Mouse (Mus musculus): Measurements from ENCODE around the gene Fut11. TPM values are rescaled to one million over a fixed set of nuclear protein-coding genes. Genes with fewer than 3 reads are reported as not detected.

The Fut11 gene
- polyA plus RNA-seq, 1 experiment from 2014 or later: 9.2 TPM

DNA sequence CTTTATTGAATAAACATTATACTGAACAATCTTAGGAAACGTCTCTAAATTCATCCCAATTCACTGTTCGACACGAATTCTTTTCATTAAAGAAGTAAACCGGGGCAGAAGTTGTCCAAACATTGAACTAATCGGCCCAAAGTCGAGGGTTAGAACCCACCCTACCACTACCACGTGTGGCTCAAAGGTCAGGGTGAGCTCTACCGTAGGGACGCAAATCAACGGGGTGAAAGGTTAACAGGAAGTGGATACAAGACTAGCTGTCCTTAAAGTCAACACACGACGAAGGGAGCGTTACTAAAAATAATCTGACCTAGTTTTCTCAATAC is 21.1 kb upstream of the Fut11 start:
- TF ChIP-seq CTCF (IDR thresholded peaks at IDR 0.05): no peak
- CTCF ChIA-PET: interaction anchor here (0.8 to 1.5 kb wide), 4 partner anchors 10 to 130 kb away, joined by 3 to 5 read pairs (median 4); no protein-coding TSS in a partner anchor

DNA sequence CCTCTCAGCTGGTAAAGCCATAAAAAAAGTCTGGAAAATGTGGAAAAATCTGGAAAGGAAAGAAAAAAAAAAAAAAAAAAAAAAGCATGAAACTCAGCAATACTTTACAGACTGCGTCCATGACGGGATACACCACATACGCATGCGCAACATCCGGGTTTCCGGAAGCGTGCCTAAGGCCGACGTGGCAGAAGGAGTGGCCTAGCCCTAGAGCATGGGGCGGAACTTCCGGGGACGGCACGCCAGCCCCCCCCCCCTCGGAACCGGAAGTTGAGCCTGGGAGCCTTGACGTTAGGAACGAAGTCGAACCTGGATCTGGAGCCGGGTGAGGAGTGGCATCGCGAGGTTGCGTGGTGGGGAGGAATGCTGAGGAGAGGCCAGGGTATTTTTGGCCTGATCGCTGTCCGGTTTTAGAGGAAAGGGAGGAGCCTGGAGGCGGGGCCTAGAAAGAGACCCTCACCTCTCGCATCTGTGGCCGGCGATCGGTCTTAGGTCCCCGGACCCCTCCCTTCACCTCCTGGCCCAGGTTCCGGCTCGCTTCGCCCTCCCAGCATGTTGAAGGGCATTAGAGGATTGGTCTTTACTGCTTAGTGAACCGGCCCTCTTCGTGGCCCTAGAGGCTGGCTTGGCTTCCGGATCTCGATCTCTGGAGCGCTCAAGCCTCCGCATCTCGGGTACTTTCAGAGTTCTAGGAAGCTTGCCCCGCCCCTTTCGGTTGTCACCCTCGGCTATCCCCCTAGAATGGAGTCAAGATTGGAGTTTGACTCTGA is 20.5 kb upstream of the Fut11 start, which contains the start of gene Sec24c:
Gene Sec24c, plus strand, starts transcription at position 245 of the 770 bp plus-strand sequence.
- no peak for TF ChIP-seq CTCF (IDR thresholded peaks at IDR 0.05)
- ChIA-PET POLR2A (interaction anchor here (0.6 to 1.1 kb wide), 9 partner anchors 9 to 137 kb away, joined by 3 to 6 read pairs (median 4); partner anchors contain the start of gene Usp54), CTCF (interaction anchor here (0.9 to 1.5 kb wide), 3 partner anchors 11 to 130 kb away, joined by 3 to 5 read pairs (median 3); no protein-coding TSS in a partner anchor)
- in situ Hi-C loops (cut with MboI; ENCODE audit: low pct_unique_long_range_greater_than_20kb): no loop called here
- ATAC-seq (peak; percentile 86), DNase-seq (ENCODE audit: low read depth, low spot score) (peak; percentile 88)
- no peaks in the 10 kb centered on the region for H3K27me3 ChIP-seq

More for the DNA sequence above, 21.1 kb upstream of the Fut11 start:
- DNase-seq (ENCODE audit: low read depth, low spot score) (no peak), ATAC-seq (no peak)
- POLR2A ChIA-PET: interaction anchor here (0.6 to 1.0 kb wide), 8 partner anchors 8 to 137 kb away, joined by 3 to 6 read pairs (median 4); partner anchors contain the start of gene Usp54
- in situ Hi-C loops (cut with MboI; ENCODE audit: low pct_unique_long_range_greater_than_20kb): no loop called here
- H3K27me3 ChIP-seq: no peaks in the 10 kb centered on the region

DNA sequence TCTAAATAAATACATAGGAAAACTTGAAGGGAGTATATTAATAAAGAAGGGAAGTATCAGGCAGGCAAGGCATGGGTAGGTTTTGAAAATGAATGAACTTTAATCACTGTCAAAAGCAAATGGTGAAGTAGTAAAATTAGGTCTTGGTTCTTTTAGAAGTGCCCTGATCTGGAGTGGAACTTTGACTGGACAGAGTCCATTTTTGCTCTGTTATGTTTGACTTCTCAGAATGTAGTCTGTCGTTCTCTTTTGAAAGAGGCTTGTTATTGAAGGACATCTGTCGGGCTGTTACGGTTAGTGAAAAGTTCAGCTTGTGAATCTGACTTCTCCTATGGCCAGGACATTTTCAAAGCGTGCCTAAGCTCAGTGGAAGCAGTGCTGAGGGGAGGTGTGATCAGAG is 16.9 kb upstream of the Fut11 start:
- ChIA-PET CTCF (no interaction called here), POLR2A (no interaction called here)
- TF ChIP-seq CTCF (IDR thresholded peaks at IDR 0.05): no peak
- in situ Hi-C loops (cut with MboI; ENCODE audit: low pct_unique_long_range_greater_than_20kb): no loop called here
- ATAC-seq (no peak), DNase-seq (ENCODE audit: low read depth, low spot score) (no peak)
- H3K27me3 ChIP-seq: no peaks in the 10 kb centered on the region

DNA sequence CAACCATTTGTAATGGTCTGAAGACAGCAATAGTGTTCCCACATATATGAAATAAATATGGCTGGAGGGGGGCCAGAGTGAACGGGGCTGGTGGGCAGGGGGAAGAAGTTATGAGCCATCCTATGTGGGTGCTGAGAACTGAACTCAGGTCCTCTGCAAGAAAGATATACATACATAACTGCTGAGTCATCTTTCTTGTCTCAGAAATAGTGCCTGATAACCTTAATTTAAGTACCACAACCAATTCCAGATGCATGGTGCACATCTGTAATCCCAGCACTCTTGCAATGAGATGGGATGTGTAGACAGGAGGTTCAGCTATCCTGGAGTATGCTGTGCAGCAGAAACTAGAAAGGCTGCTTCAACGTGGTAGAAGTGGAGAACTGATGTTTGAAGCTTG is 13.0 kb upstream of the Fut11 start:
- in situ Hi-C loops (cut with MboI; ENCODE audit: low pct_unique_long_range_greater_than_20kb): no loop called here
- ATAC-seq (no peak), DNase-seq (ENCODE audit: low read depth, low spot score) (no peak)
- no peaks in the 10 kb centered on the region for H3K27me3 ChIP-seq
- TF ChIP-seq CTCF (IDR thresholded peaks at IDR 0.05): no peak
- ChIA-PET CTCF (interaction anchor here (1.6 kb wide), 1 partner anchor 12 kb away, joined by 6 read pairs; no protein-coding TSS in a partner anchor), POLR2A (no interaction called here)

DNA sequence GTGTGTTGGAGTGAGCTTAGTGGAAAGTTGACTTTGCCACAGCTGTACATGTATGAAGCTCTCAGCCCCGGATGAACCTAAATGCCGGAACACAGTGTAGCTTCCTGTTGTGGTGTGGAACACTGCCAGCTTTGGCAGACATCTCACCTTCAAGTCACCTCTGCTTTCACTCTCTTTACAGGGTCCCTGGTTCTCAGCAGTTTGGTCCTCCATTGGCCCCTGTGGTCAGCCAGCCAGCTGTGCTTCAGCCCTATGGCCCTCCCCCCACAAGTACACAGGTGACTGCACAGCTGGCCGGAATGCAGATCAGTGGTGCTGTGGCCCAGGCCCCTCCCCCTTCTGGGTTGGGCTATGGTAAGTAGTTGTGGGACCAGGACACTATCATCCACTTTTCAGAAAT is 12.3 kb upstream of the Fut11 start:
- CTCF ChIA-PET: interaction anchor here (1.6 kb wide), 1 partner anchor 11 kb away, joined by 6 read pairs; no protein-coding TSS in a partner anchor
- no peak for ATAC-seq
- no peak for TF ChIP-seq CTCF (IDR thresholded peaks at IDR 0.05)
- POLR2A ChIA-PET: interaction anchor here (0.7 to 1.1 kb wide), 3 partner anchors 11 to 249 kb away, joined by 3 read pairs; partner anchors contain the start of gene Fut11
- in situ Hi-C loops (cut with MboI; ENCODE audit: low pct_unique_long_range_greater_than_20kb): no loop called here
- H3K27me3 ChIP-seq: no peaks in the 10 kb centered on the region
- DNase-seq (ENCODE audit: low read depth, low spot score): no peak

DNA sequence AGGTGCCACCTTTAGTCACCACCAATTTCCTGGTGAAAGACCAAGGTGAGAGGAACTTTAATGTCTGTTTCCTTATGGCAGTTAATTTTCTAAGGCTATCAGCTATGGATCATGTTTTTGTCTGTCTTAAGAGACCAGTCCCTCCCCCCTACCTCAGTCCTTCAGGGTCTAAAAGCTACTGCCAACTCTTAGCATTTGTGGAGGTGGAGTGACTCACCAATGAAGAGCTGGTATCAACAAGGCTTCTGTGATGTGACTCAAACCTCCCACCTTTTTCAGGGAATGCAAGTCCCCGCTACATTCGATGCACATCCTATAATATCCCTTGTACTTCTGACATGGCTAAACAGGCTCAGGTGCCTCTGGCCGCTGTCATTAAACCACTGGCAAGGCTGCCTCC is 8.2 kb upstream of the Fut11 start:
- H3K27me3 ChIP-seq: no peaks in the 10 kb centered on the region
- in situ Hi-C loops (cut with MboI; ENCODE audit: low pct_unique_long_range_greater_than_20kb): no loop called here
- ATAC-seq (no peak), DNase-seq (ENCODE audit: low read depth, low spot score) (no peak)
- POLR2A ChIA-PET: no interaction called here
- CTCF ChIA-PET: interaction anchor here (1.4 kb wide), 1 partner anchor 10 kb away, joined by 3 read pairs; no protein-coding TSS in a partner anchor
- TF ChIP-seq CTCF (IDR thresholded peaks at IDR 0.05): no peak

DNA sequence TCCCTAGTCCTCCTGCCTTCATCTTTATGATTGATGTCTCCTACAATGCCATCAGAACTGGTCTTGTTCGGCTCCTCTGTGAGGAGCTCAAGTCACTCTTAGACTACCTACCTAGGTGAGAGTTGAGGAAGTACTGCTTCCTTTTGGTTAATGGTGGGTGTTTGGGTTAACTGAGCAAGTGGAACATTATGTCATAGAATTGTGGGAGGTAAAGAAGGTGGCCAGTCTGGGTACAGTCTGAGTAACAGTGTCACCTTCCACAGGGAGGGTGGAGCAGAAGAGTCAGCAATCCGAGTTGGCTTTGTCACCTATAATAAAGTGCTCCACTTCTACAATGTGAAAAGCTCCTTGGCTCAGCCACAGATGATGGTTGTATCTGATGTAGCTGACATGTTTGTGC is 5.8 kb upstream of the Fut11 start:
- no peak for ATAC-seq
- POLR2A ChIA-PET: no interaction called here

DNA sequence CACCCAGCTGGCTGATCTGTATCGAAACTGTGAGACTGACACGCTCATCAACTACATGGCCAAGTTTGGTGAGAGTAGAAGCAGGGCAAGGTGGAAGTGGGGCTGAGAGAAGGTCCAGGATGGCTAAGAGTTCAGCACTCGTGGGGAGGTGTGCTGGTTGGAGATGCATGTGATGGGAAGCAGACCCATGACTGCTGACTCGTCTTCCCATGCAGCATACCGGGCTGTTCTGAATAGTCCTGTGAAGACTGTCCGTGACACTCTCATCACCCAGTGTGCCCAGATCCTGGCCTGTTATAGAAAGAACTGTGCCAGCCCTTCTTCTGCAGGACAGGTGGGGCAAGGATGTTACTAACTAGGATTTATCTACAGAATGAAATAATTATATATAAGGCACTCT is 3.0 kb upstream of the Fut11 start:
- POLR2A ChIA-PET: no interaction called here
- CTCF ChIA-PET: no interaction called here
- TF ChIP-seq CTCF (IDR thresholded peaks at IDR 0.05): no peak
- in situ Hi-C loops (cut with MboI; ENCODE audit: low pct_unique_long_range_greater_than_20kb): no loop called here
- no peak for DNase-seq (ENCODE audit: low read depth, low spot score)
- no peaks in the 10 kb centered on the region for H3K27me3 ChIP-seq
- no peak for ATAC-seq

More for the DNA sequence above, 5.8 kb upstream of the Fut11 start:
- TF ChIP-seq CTCF (IDR thresholded peaks at IDR 0.05): no peak
- in situ Hi-C loops (cut with MboI; ENCODE audit: low pct_unique_long_range_greater_than_20kb): no loop called here
- no peaks in the 10 kb centered on the region for H3K27me3 ChIP-seq
- no peak for DNase-seq (ENCODE audit: low read depth, low spot score)
- CTCF ChIA-PET: no interaction called here

DNA sequence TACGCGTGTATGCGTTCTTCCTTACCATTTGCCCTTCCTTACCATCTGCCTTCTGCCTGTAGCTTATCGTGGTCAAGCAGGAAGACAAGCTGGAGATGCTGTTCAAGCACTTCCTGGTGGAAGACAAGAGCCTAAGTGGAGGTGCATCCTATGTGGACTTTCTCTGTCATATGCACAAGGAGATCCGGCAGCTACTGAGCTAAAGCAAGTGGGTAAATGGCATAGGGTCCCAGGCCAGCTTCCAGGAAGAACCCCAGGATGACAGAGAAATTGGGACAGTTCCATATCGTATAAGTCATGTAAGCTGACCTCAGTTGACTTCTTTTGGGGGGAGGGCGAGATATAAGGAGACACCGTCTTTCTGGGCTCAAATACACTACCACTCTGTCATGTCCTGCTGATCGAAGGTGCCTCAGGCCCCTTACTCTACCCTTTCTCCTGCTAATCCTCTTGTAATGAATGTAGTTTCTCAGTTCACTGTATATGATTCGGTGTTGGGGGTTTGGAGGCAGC is 1.1 kb upstream of the Fut11 start:
- DNase-seq (ENCODE audit: low read depth, low spot score) (no peak), ATAC-seq (no peak)
- in situ Hi-C loops (cut with MboI; ENCODE audit: low pct_unique_long_range_greater_than_20kb): no loop called here
- ChIA-PET POLR2A (interaction anchor here (1.2 to 1.9 kb wide), 4 partner anchors 9 to 21 kb away, joined by 3 to 5 read pairs (median 4); partner anchors contain the start of gene Chchd1), CTCF (interaction anchor here (0.7 to 1.8 kb wide), 3 partner anchors 9 to 24 kb away, joined by 3 to 6 read pairs (median 4); no protein-coding TSS in a partner anchor)
- TF ChIP-seq CTCF (IDR thresholded peaks at IDR 0.05): no peak
- H3K27me3 ChIP-seq: no peaks in the 10 kb centered on the region

DNA sequence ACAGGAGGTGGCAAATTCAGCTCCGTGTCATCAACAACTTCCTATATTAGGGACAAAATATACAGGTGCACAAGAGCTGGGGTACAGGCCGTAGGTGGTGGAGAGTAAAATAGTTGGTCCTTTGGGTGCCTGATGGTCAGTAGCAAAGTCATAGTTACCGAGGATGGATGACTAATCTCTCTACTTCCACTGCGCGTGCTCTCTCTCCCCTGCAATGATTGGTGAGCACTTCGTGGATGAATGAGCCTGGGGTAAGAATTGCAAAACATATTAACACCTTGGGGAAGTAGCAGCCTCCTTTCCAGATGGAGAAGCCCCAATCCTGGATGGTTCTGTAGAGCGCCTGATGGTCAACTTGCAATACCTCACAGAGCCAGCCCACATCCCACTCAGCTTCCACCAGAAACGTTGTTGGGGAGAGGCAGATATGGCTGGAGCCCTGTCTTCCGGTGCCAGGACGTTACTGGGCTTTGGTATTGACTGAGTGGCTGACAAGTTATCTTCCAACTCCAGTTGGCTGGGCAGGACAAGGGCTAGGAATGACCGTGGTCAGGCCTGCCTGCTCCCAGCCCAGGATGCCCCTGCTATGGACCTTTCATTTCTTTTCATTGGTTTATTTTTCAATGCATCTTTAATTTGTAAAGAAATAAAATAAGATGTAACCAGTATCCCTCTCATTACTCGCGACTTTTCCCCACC is 434 bp upstream of the Fut11 start:
- ChIA-PET POLR2A (interaction anchor here (0.9 to 1.9 kb wide), 5 partner anchors 9 to 20 kb away, joined by 3 to 5 read pairs (median 4); partner anchors contain the start of gene Chchd1), CTCF (interaction anchor here (1.8 kb wide), 1 partner anchor 12 kb away, joined by 6 read pairs; no protein-coding TSS in a partner anchor)
- H3K27me3 ChIP-seq: no peaks in the 10 kb centered on the region
- TF ChIP-seq CTCF (IDR thresholded peaks at IDR 0.05): no peak
- ATAC-seq: peak; percentile 28
- in situ Hi-C loops (cut with MboI; ENCODE audit: low pct_unique_long_range_greater_than_20kb): no loop called here
- no peak for DNase-seq (ENCODE audit: low read depth, low spot score)
